Mouse (Mus musculus): ENCODE data around the gene Gramd4.

DNA sequence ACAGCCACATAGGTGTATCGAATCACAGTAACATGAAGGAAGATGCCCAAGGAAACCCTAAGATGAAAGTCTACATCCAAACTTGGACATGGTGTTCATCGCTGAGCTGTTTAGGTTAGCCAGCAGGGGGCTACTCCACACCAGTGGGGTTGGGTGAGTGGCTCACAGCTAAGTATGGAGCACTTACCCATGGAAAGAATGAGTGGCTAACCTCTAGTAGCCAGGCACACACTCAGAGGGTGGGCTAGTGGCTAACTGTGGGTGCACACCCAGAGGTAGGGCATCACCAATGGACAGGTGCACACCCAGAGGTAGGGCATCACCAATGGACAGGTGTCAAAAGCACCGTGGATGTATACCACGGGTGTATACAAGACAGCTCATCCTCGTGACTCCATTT, 102.2 kb downstream of the Gramd4 start:
- TF ChIP-seq POLR2A (IDR thresholded peaks at IDR 0.05; ENCODE audit: low read depth, low read length) (no peak), CTCF (IDR thresholded peaks at IDR 0.05; ENCODE audit: borderline replicate concordance, insufficient read depth, low read length) (0 out of 2 replicates have a peak, but pooled peaks have one; percentile 17)

Data from embryonic fibroblast, embryonic 13.5 days (primary cell).